Mouse (Mus musculus) erythroblast, adult 5-6 weeks (primary cell): ENCODE measurements around the gene Dnm1. TPM values are rescaled to one million over a fixed set of nuclear protein-coding genes. Genes with fewer than 3 reads are reported as not detected.
A peak's percentile ranks its signal among the peaks of the same experiment; 100 is the strongest.
"Not testable (repeated sequence)": the region's sequence is repeated elsewhere in the genome, so short reads cannot be mapped to it uniquely, and the experiment has no call there.

Experiments used
- ATAC-seq: replicated peaks from 2 replicates; pipeline ENCODE4 v1.8.0; 2016; ENCODE audit warnings: moderate number of reproducible peaks, mild to moderate bottlenecking, moderate TSS enrichment, inconsistent platforms; ENCODE audit not compliant: poor library complexity, low FRiP score, severe bottlenecking
- total RNA-seq, 2 experiments: library from RNA; stranded (forward) in 1 of 2; stranded (reverse) in 1 of 2; fragments of 150-400 nt in 1 of 2; fragments of 200-764, 138-1000 nt in 1 of 2; gene quantifications; 2 replicates each; pipeline versions ENCODE4 v1.2.3 to v1.2.4; 2015 to 2017; ENCODE audit warnings: low replicate concordance in 2 of 2

Dnm1 gene
- total RNA-seq, 2 experiments from 2014 or later: not detected

DNA sequence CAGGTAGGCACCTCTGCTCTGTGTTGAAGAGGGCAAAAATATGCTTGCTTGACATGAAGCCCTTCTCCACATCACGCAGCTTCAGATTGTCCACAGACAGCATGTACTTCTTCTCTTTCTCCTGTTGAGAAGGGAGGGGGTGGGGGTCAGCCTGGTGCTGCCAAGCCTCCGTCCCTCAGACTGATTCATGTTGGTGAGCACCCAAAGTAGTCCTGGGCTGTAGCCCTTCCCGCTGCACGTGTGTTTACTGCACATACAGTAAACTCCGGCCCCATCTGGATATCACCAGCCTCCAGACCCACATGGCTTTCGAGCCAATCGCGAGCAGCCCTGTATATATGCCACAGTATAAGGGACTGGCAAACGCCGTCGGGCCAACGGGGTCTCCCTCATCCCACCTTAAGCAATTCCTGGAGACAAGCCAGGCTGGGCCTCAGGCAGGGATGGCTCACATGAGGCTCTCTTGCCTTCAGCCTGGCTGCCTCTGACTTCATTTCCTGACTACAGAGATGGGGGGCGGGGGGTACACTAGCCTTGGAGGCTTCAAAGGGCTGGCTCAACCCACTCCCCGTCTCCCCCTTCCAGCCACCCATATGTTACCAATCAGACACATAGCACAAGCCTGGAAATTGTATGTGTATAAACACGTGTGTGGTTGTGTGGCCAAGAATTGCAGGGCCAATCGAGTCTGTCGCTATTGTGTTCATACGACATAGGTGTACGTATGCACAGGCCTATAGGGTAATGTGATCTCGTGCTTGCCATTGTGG, 36.1 kb downstream of the Dnm1 start:
- no peak for ATAC-seq

DNA sequence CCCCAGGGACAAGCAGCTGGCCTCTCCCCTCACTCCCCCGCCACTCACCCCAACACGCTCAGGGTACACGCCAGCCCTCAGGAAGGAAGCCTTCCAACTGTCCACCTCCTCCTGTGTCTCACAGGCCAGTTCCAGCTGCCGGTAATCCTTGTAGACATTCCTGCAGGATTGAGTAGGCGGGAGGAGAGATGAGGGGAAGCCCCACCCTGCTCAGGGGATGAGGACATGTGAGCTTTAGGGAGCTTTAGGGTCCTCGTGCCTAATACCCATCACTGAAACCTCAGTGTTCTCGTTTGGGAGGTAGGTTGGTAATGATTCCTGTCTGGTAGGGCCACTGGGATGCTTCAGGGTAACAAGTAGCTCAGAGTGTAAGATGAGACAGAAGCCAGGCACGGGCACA, 37.4 kb downstream of the Dnm1 start:
- ATAC-seq: no peak

GRCm38 (mm10) chr2:32314831-32315230, 38.3 kb downstream of the Dnm1 start:
- no peak for ATAC-seq

DNA sequence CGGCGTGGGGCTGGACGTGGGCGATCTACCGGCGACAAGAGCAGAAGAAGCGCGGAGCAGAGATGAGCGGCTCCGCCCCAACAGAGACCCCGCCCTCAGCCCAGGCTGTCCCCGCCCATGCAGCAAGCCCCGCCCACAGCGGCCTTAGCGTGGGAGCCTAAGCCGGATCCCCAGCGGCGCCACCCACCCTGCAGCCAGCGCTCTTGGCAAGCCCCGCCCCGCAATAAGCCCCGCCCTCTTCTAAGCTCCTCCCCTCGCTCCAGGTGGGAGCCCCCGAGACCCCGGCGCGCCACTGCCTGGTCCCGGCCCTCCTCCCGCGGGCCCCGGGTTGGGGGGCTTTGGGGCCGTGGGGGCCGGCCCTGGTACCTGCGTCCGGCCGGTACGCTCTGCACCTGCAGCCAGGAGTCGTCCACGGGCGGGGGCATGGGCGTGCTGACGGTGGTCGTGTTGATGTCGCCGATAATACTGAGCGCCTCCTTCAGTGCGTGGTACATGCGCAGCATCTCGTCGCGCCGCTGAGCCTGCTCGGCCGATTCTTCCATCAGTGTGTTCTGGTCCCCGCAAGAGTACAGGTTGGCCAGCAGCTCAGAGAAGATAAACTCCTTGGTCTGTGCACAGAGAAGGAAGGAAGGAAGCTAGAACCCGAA, 40.7 kb downstream of the Dnm1 start:
- ATAC-seq: peak; percentile 51

- ATAC-seq: no peak
Measured at GRCm38 (mm10) chr2:32311443-32312317, 41.5 kb downstream of the Dnm1 start.

DNA sequence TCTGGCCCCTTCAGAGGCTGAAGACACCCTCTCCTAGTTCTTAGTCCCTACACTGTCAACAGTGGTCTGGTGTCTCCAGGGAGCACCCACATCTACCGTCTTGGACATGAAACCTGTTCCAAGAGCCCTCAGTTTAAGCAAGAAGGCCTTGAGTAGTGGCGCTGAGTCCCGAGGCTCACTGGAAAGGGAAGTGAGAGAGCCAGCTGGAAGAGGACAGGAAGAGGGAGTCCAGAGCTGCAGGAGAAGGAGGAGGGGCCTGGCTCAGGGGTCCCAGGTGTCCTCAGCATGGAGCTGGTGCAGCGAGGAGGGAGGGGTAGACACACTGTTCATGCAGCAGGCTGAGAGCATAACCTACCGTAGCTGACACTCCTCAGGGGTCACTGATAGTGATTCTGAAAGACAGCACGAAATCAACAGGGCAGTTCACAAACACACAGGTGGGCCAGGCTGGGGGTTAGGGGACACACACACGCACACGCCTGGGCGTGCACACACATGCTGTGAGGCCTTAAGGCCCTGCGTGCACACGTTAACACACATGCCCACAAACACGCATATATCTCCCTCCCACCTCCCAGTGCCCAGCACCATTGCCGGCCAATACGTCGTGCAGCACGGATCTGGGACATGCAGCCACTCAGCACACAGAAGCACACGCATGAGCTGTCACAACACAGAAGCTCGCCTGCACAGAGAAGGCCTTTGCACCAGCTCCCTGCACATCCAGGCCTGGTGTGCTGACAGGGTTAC, 42.9 kb downstream of the Dnm1 start:
- ATAC-seq: no peak

GRCm38 (mm10) chr2:32308870-32309568, 44.1 kb downstream of the Dnm1 start:
- no peak for ATAC-seq

DNA sequence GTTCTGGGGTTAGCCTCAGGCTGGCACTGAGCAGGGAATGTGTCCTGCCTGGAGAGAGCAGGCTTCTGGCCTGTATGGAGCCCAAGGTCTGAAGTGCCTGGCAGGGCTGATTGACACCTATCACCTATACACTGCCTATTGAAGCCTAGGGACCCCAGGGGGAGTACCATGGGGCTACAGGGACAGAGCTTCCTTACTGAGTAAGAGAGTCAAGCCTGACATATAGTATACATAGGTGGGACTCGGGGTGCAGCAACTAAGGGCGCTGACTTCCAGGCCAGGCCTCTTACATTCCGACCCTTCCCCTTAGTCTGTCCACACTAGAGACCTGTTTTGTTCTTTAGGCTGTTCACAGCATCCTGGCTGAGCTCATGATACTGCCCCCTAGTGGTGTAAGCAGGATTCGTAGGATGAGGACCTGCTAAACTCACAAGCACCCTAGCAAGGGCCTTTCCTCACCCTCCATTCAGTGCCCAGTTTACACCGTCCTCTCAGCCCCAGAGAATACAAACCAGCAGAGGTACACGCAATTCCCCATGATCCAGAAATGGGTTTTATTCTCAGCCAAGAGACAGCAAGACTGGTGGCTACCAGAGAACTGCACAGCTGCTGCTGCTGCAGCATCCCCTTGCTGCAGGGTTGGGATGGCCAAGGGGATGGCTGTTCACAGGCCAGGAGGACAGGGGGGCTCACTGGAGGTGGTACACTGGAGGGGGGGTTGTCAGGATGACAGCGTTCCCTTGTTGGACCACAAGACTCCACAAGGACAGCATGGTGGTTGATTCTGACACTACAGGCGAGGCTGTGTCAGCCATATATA, 45.0 kb downstream of the Dnm1 start:
- ATAC-seq: peak; percentile 42

- no peak for ATAC-seq
Measured at GRCm38 (mm10) chr2:32307247-32307798, 45.8 kb downstream of the Dnm1 start.

DNA sequence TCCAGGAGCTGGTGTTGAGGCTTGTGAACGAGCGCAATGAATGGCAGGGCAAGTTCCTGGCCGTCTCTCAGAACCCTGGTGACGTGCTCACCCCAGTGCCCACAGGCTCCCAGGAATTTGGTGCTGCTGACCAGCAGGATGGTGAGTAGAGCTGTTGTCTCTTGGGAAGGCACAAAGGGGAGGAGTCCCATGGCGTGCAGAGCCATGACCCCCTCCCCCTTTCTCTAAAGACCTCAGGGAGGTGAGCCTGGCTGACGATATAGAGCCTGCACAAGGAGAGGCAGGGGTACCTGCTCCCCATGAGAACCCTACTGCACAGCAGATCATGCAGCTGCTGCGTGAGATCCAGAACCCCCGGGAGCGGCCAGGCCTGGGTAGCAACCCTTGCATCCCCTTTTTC, 47.0 kb downstream of the Dnm1 start:
- no peak for ATAC-seq

DNA sequence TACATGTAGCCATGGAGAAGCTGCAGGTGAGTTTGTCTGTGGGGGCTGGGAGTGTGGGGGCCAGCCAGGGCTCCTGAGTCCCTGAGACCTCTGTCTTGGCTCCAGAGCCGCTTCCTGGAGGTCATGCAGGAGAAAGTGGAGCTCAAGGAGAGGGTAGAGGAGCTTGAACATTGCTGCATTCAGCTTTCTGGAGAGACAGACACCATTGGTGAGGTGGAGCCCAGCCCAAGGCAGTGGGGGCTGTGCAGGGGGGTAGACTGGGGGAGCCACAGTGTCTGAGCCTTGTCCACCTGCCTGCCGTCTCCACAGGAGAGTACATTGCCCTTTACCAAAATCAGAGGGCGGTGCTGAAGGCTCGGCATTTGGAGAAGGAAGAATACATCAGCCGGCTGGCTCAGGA, 47.5 kb downstream of the Dnm1 start:
- ATAC-seq: no peak

DNA sequence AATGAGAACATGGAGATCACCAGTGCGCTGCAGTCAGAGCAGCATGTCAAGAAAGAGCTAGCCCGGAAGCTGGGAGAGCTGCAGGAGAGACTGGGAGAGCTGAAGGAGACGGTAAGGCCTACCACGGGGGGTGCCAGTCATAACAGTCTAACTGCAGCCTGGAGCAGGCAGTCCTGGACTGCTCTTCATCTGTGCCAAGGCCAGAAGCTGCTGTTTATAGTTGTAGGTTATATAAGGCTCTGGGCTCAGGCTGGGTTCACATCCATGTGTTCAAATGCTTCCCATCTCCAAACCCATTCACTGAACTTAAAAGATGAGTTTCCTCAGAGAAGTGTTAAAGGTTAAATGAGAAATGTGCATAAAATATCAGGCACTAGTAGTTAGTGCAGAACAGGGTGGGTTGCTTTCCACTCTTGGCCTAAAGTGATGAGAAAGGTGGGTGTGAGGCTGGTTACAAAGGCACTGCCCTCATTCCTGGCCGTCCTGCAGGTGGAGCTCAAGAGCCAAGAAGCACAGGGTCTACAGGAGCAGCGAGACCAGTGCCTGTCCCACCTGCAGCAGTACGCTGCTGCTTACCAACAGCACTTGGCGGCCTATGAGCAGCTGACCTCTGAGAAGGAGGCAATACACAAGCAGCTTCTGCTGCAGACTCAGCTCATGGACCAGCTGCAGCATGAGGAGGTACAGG, 48.8 kb downstream of the Dnm1 start:
- no peak for ATAC-seq

DNA sequence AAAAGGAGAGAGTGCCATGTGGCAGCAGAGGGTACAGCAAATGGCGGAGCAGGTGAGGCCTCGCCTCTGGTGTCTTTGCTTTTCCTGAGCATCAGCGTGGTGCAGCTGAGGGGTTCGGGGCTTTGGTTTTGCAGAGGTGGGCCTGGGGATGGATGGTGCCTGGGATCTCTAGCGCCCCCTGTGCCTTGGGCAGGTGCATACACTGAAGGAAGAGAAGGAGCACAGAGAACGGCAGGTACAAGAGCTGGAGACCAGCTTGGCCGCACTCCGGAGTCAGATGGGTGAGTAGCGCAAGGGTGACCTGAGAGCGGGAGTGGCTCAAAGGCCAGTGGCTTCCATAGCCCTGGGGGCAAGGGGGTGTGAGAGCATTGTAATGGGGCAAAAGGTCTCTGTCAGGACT, 50.2 kb downstream of the Dnm1 start:
- no peak for ATAC-seq

GRCm38 (mm10) chr2:32299469-32299868, 53.7 kb downstream of the Dnm1 start:
- no peak for ATAC-seq

DNA sequence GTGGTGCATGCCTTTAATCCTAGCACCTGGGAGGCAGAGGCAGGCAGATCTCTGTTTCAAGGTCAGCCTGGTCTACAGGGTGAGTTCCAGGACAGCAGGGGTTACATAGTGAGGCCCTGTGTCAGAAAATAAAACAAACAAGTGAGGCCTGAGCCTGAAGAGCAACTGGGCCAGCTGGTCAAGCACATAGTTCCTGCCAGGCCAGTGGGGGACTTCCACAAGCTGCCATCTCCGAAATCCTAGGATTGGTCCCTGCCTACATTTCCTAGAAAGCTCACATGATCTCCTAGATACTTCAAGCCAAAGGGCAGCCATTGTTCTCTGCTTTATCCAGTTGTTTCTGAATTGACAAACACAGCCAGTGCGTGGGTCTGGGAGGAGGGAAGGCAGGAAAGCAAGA, 57.3 kb downstream of the Dnm1 start:
- ATAC-seq: not testable (repeated sequence)

GRCm38 (mm10) chr2:32295285-32295684, 57.9 kb downstream of the Dnm1 start:
- no peak for ATAC-seq

- ATAC-seq: no peak
Measured at GRCm38 (mm10) chr2:32294348-32294747, 58.8 kb downstream of the Dnm1 start.

GRCm38 (mm10) chr2:32289578-32289977, 63.6 kb downstream of the Dnm1 start:
- ATAC-seq: peak; percentile 57
